Mouse (Mus musculus) heart, embryonic 14.5 days (tissue): Measurements from ENCODE around the gene BC030867. TPM values are rescaled to one million over a fixed set of nuclear protein-coding genes. Genes with fewer than 3 reads are reported as not detected.

Experiments used
- ATAC-seq: fragments of 200-750 bp; cut with Nextera tagmentation; 2 replicates; pipeline ENCODE4 v1.8.0; 2017; ENCODE audit warnings: low read depth, moderate TSS enrichment; ENCODE audit not compliant: insufficient number of reproducible peaks, insufficient read depth, low FRiP score
- H3K27ac ChIP-seq, 2 experiments: fragments of 200-500 bp in 1 of 2; fragments of 300-500 bp in 1 of 2; sonication (generic) in 1 of 2; replicated peaks in 1 of 2; 2 replicates each; pipeline ENCODE4 v1.5.1; 2012 to 2014; ENCODE audit warnings: low read depth in 2 of 2, low read length in 2 of 2, control low read depth in 1 of 2, mild to moderate bottlenecking in 1 of 2, mixed read lengths in 1 of 2; ENCODE audit not compliant: control insufficient read depth in 1 of 2, insufficient read depth in 1 of 2
- H3K27me3 ChIP-seq: fragments of 300-500 bp; sonication (generic); 2 replicates; pipeline ENCODE4 v1.6.1; 2014; ENCODE audit warnings: mild to moderate bottlenecking, low read length, control low read depth; ENCODE audit not compliant: control insufficient read depth, insufficient read depth
- H3K36me3 ChIP-seq: fragments of 300-500 bp; sonication (generic); 2 replicates; pipeline ENCODE4 v1.6.1; 2014; ENCODE audit warnings: mild to moderate bottlenecking, control low read depth, low read length, mixed read lengths; ENCODE audit not compliant: control insufficient read depth, insufficient read depth
- H3K4me1 ChIP-seq, 2 experiments: fragments of 200-500 bp in 1 of 2; fragments of 300-500 bp in 1 of 2; sonication (generic) in 1 of 2; 2 replicates each; pipeline ENCODE4 v1.6.1; 2012 to 2014; ENCODE audit warnings: low read length in 2 of 2, control low read depth in 1 of 2, mixed read lengths in 1 of 2; ENCODE audit not compliant: control insufficient read depth in 2 of 2, insufficient read depth in 2 of 2
- H3K4me2 ChIP-seq: fragments of 300-500 bp; sonication (generic); 2 replicates; pipeline ENCODE4 v1.6.1; 2014; ENCODE audit warnings: mild to moderate bottlenecking, low read length
- H3K4me3 ChIP-seq, 2 experiments: fragments of 200-500 bp in 1 of 2; fragments of 300-500 bp in 1 of 2; sonication (generic) in 1 of 2; 2 replicates each; pipeline ENCODE4 v1.5.1; 2012 to 2014; ENCODE audit warnings: low read length in 2 of 2, mild to moderate bottlenecking in 2 of 2, control low read depth in 1 of 2, low read depth in 1 of 2, moderate library complexity in 1 of 2; ENCODE audit not compliant: control insufficient read depth in 1 of 2, insufficient read depth in 1 of 2
- H3K9ac ChIP-seq: fragments of 300-500 bp; sonication (generic); 2 replicates; pipeline ENCODE4 v1.6.1; 2014; ENCODE audit warnings: mild to moderate bottlenecking, low read length
- H3K9me3 ChIP-seq: fragments of 300-500 bp; sonication (generic); 2 replicates; pipeline ENCODE4 v1.6.1; 2016; ENCODE audit warnings: low read length, control low read depth; ENCODE audit not compliant: control insufficient read depth
- WGBS: fragments of 180-500 bp; shearing (Covaris S2); extraction: QIAGEN DNeasy Blood & Tissue Kit; methylation state at CpG from one replicate; pipeline ENCODE4 v1.1.7; 2014; 5-methylcytosine and 5-hydroxymethylcytosine counted together
- polyA plus RNA-seq: library from polyadenylated mRNA; unstranded; fragments of >200 nt; fragmentation: Nextera tagmentation; extraction: Ambion mirVana; gene quantifications from 2 replicates; pipeline ENCODE4 v1.2.1, GENCODE M21; 2014

Gene BC030867
- polyA plus RNA-seq, 1 experiment from 2014 or later = 10.3 TPM

GRCm38 (mm10) chr11:102288027-102288804 is 39.5 kb downstream of the BC030867 start:
- peaks cover 62% of the 10 kb centered on the region for H3K36me3 ChIP-seq
- 81% methylated on average over 8 of the region's 8 CpGs for WGBS
- H3K4me3 ChIP-seq = no peak overlapping the region
- ATAC-seq = no peak
- no peak overlapping the region for H3K27ac ChIP-seq
- peaks cover 0 to 12% of the 10 kb centered on the region in 2 experiments; a peak in 2 of 4 replicates for H3K4me1 ChIP-seq
- no peaks in the 10 kb centered on the region for H3K9me3 ChIP-seq
- H3K9ac ChIP-seq = no peak overlapping the region
- H3K4me2 ChIP-seq = no peak overlapping the region
- H3K27me3 ChIP-seq = no peaks in the 10 kb centered on the region

GRCm38 (mm10) chr11:102288913-102289312 is 40.2 kb downstream of the BC030867 start:
- no peak overlapping the region for H3K9ac ChIP-seq
- peaks cover 69% of the 10 kb centered on the region for H3K36me3 ChIP-seq
- no peak overlapping the region for H3K4me3 ChIP-seq
- no peak overlapping the region for H3K4me2 ChIP-seq
- peaks cover 0 to 12% of the 10 kb centered on the region in 2 experiments; a peak in 2 of 4 replicates for H3K4me1 ChIP-seq
- 77% methylated on average over 2 of the region's 2 CpGs for WGBS
- no peaks in the 10 kb centered on the region for H3K9me3 ChIP-seq
- H3K27me3 ChIP-seq = no peaks in the 10 kb centered on the region
- ATAC-seq = no peak
- H3K27ac ChIP-seq = no peak overlapping the region

- Histone ChIP-seq H3K36me3 (peaks cover 76% of the 10 kb centered on the region), H3K4me2 (no peak overlapping the region), H3K9ac (no peak overlapping the region)
Measured at GRCm38 (mm10) chr11:102289511-102290100, 40.9 kb downstream of the BC030867 start.

GRCm38 (mm10) chr11:102290141-102290540 is 41.5 kb downstream of the BC030867 start:
- 92% methylated on average over 4 of the region's 4 CpGs for WGBS
- Histone ChIP-seq H3K27me3 (no peaks in the 10 kb centered on the region), H3K36me3 (peaks cover 80% of the 10 kb centered on the region), H3K4me1 (peaks cover 7 to 21% of the 10 kb centered on the region in 2 experiments; a peak in 3 of 4 replicates), H3K9ac (no peak overlapping the region; the same call in 1 of the 2 replicates), H3K4me2 (no peak overlapping the region), H3K27ac (no peak overlapping the region), H3K4me3 (no peak overlapping the region), H3K9me3 (no peaks in the 10 kb centered on the region)
- no peak for ATAC-seq

More at GRCm38 (mm10) chr11:102289511-102290100, 40.9 kb downstream of the BC030867 start:
- ATAC-seq = no peak
- Histone ChIP-seq H3K4me3 (no peak overlapping the region), H3K4me1 (peaks cover 1 to 16% of the 10 kb centered on the region in 2 experiments; a peak in 3 of 4 replicates), H3K27ac (no peak overlapping the region), H3K9me3 (no peaks in the 10 kb centered on the region), H3K27me3 (no peaks in the 10 kb centered on the region)
- 64% methylated on average over 6 of the region's 6 CpGs for WGBS

GRCm38 (mm10) chr11:102291051-102291535 is 42.4 kb downstream of the BC030867 start:
- Histone ChIP-seq H3K27me3 (no peaks in the 10 kb centered on the region), H3K9me3 (no peaks in the 10 kb centered on the region), H3K4me1 (peaks cover 8 to 19% of the 10 kb centered on the region in 2 experiments; a peak in 3 of 4 replicates), H3K27ac (no peak overlapping the region), H3K4me3 (no peak overlapping the region), H3K36me3 (peaks cover 80% of the 10 kb centered on the region), H3K9ac (no peak overlapping the region), H3K4me2 (no peak overlapping the region)
- WGBS = 85% methylated on average over 11 of the region's 11 CpGs
- ATAC-seq = no peak

- peaks cover 8 to 20% of the 10 kb centered on the region in 2 experiments; a peak in 3 of 4 replicates for H3K4me1 ChIP-seq
- H3K9me3 ChIP-seq = no peaks in the 10 kb centered on the region
- no peak overlapping the region for H3K4me3 ChIP-seq
- peaks cover 60% of the 10 kb centered on the region for H3K36me3 ChIP-seq
- 93% methylated on average over 13 of the region's 13 CpGs for WGBS
- ATAC-seq = no peak
- H3K27ac ChIP-seq = no peak overlapping the region
- no peak overlapping the region for H3K4me2 ChIP-seq
- no peak overlapping the region for H3K9ac ChIP-seq
- no peaks in the 10 kb centered on the region for H3K27me3 ChIP-seq
Measured at GRCm38 (mm10) chr11:102293971-102294370, 45.3 kb downstream of the BC030867 start.

- peaks cover 8 to 20% of the 10 kb centered on the region in 2 experiments; a peak in 3 of 4 replicates for H3K4me1 ChIP-seq
- H3K27ac ChIP-seq = no peak overlapping the region
- H3K4me2 ChIP-seq = peak overlapping the region; percentile 88
- ATAC-seq = no peak
- H3K36me3 ChIP-seq = peaks cover 55% of the 10 kb centered on the region
- no peak overlapping the region for H3K4me3 ChIP-seq
- H3K27me3 ChIP-seq = no peaks in the 10 kb centered on the region
- 76% methylated on average over 5 of the region's 5 CpGs for WGBS
- H3K9me3 ChIP-seq = no peaks in the 10 kb centered on the region
- H3K9ac ChIP-seq = peak overlapping the region; percentile 38
Measured at GRCm38 (mm10) chr11:102294416-102294815, 45.7 kb downstream of the BC030867 start.
